Mouse (Mus musculus): ENCODE data around the gene Faf1.

Faf1 gene

GRCm38 (mm10) chr4:109904487-109904886, 228.1 kb downstream of the Faf1 start:
- DNase-seq (ENCODE audit: low read depth, low spot score) = no peak

GRCm38 (mm10) chr4:109929058-109929457, 252.7 kb downstream of the Faf1 start:
- no peak for DNase-seq (ENCODE audit: low read depth, low spot score)

- DNase-seq (ENCODE audit: low read depth, low spot score) = peak; percentile 66
These were observed 254.1 kb downstream of the Faf1 start for GRCm38 (mm10) chr4:109930445-109930844.

GRCm38 (mm10) chr4:109930935-109931334, 254.5 kb downstream of the Faf1 start:
- no peak for DNase-seq (ENCODE audit: low read depth, low spot score)

GRCm38 (mm10) chr4:109936557-109936956, 260.2 kb downstream of the Faf1 start:
- DNase-seq (ENCODE audit: low read depth, low spot score) = no peak

- DNase-seq (ENCODE audit: low read depth, low spot score) = no peak
These were observed 262.9 kb downstream of the Faf1 start for GRCm38 (mm10) chr4:109939291-109939690.

GRCm38 (mm10) chr4:109945554-109945953, 269.2 kb downstream of the Faf1 start:
- DNase-seq (ENCODE audit: low read depth, low spot score) = no peak

- no peak for DNase-seq (ENCODE audit: low read depth, low spot score)
These were observed 272.9 kb downstream of the Faf1 start for GRCm38 (mm10) chr4:109949307-109949706.

GRCm38 (mm10) chr4:109953509-109953908, 277.1 kb downstream of the Faf1 start:
- no peak for DNase-seq (ENCODE audit: low read depth, low spot score)

GRCm38 (mm10) chr4:109960201-109960935, 284.0 kb downstream of the Faf1 start:
- DNase-seq (ENCODE audit: low read depth, low spot score) = no peak

GRCm38 (mm10) chr4:109963570-109964279, 287.3 kb downstream of the Faf1 start:
- DNase-seq (ENCODE audit: low read depth, low spot score) = no peak

- no peak for DNase-seq (ENCODE audit: low read depth, low spot score)
These were observed 293.2 kb downstream of the Faf1 start for GRCm38 (mm10) chr4:109969561-109969960.

- DNase-seq (ENCODE audit: low read depth, low spot score) = no peak
These were observed 297.7 kb downstream of the Faf1 start for GRCm38 (mm10) chr4:109973991-109974654.

- peak; percentile 12 for DNase-seq (ENCODE audit: low read depth, low spot score)
These were observed 298.4 kb downstream of the Faf1 start for GRCm38 (mm10) chr4:109974655-109975380.

- DNase-seq (ENCODE audit: low read depth, low spot score) = peak; percentile 59
These were observed 299.2 kb downstream of the Faf1 start for GRCm38 (mm10) chr4:109975381-109976240.

GRCm38 (mm10) chr4:109976273-109977147, 300.1 kb downstream of the Faf1 start:
- DNase-seq (ENCODE audit: low read depth, low spot score) = peak; percentile 14

- DNase-seq (ENCODE audit: low read depth, low spot score) = peak; percentile 85
These were observed 301.0 kb downstream of the Faf1 start, which contains the start of gene Dmrta2 for GRCm38 (mm10) chr4:109977148-109978067. TSS of gene Dmrta2 (plus strand) at chr4:109978053.

- peak; percentile 55 for DNase-seq (ENCODE audit: low read depth, low spot score)
These were observed 301.9 kb downstream of the Faf1 start for GRCm38 (mm10) chr4:109978068-109978857.
